Mouse (Mus musculus) midbrain, postnatal 0 days (tissue): ENCODE results near the gene Cntrob. TPM values are rescaled to one million over a fixed set of nuclear protein-coding genes. Genes with fewer than 3 reads are reported as not detected.

Experiments used
- ATAC-seq: fragments of 200-750 bp; cut with Nextera tagmentation; 2 replicates; pipeline ENCODE4 v1.8.0; 2017; ENCODE audit warnings: moderate number of reproducible peaks, mild to moderate bottlenecking, moderate TSS enrichment, moderate library complexity; ENCODE audit not compliant: low FRiP score
- DNase-seq: peaks from one replicate; pipeline ENCODE4 v3.0.0-alpha.2; 2015; ENCODE audit warnings: low spot score
- H3K27ac ChIP-seq: fragments of 300-500 bp; sonication (generic); 2 replicates; pipeline ENCODE4 v1.5.1; 2014; ENCODE audit warnings: low read depth, mild to moderate bottlenecking, low read length, mixed read lengths
- H3K27me3 ChIP-seq: fragments of 300-500 bp; sonication (generic); 2 replicates; pipeline ENCODE4 v1.6.1; 2014; ENCODE audit warnings: low read length, control low read depth, mixed read lengths; ENCODE audit not compliant: insufficient read depth
- H3K36me3 ChIP-seq: fragments of 300-500 bp; sonication (generic); 2 replicates; pipeline ENCODE4 v1.6.1; 2014; ENCODE audit warnings: low read length, control low read depth, mixed read lengths; ENCODE audit not compliant: insufficient read depth
- H3K4me1 ChIP-seq: fragments of 300-500 bp; sonication (generic); 2 replicates; pipeline ENCODE4 v1.6.1; 2014; ENCODE audit warnings: mild to moderate bottlenecking, control low read depth, antibody characterized with exemption, low read length, mixed read lengths; ENCODE audit not compliant: insufficient read depth
- H3K4me2 ChIP-seq: fragments of 300-500 bp; sonication (generic); 2 replicates; pipeline ENCODE4 v1.6.1; 2014; ENCODE audit warnings: low read depth, mild to moderate bottlenecking, low read length, mixed read lengths; ENCODE audit not compliant: poor library complexity, severe bottlenecking
- H3K4me3 ChIP-seq: fragments of 300-500 bp; sonication (generic); 2 replicates; pipeline ENCODE4 v1.5.1; 2014; ENCODE audit warnings: low read depth, mild to moderate bottlenecking, low read length, moderate library complexity
- H3K9ac ChIP-seq: fragments of 300-500 bp; sonication (generic); replicated peaks from 2 replicates; pipeline ENCODE4 v1.6.1; 2014; ENCODE audit warnings: mild to moderate bottlenecking, low read length, moderate library complexity, mixed read lengths; ENCODE audit not compliant: poor library complexity, severe bottlenecking
- H3K9me3 ChIP-seq: fragments of 300-500 bp; sonication (generic); 2 replicates; pipeline ENCODE4 v1.6.1; 2016; ENCODE audit warnings: low read length, control low read depth
- CTCF ChIP-seq: IDR thresholded peaks from 2 replicates; pipeline ENCODE4 v1.5.1; 2016; ENCODE audit warnings: antibody characterized with exemption, mild to moderate bottlenecking
- WGBS: fragments of 180-500 bp; shearing (Covaris S2); extraction: QIAGEN DNeasy Blood & Tissue Kit; methylation state at CpG from one replicate; pipeline ENCODE4 v1.1.7; 2014; 5-methylcytosine and 5-hydroxymethylcytosine counted together
- polyA plus RNA-seq: library from polyadenylated mRNA; unstranded; fragments of >200 nt; fragmentation: Nextera tagmentation; extraction: Ambion mirVana; gene quantifications from 2 replicates; pipeline ENCODE4 v1.2.1, GENCODE M21; 2015
- total RNA-seq: library from RNA; depleted of rRNA; stranded (reverse); fragments of >200 nt; gene quantifications from 2 replicates; pipeline ENCODE4 v1.2.3, GENCODE M21; 2014; rRNA removed

The Cntrob gene
- total and polyA plus RNA-seq, 2 experiments from 2014 or later: 13.6 to 16.2 TPM

DNA sequence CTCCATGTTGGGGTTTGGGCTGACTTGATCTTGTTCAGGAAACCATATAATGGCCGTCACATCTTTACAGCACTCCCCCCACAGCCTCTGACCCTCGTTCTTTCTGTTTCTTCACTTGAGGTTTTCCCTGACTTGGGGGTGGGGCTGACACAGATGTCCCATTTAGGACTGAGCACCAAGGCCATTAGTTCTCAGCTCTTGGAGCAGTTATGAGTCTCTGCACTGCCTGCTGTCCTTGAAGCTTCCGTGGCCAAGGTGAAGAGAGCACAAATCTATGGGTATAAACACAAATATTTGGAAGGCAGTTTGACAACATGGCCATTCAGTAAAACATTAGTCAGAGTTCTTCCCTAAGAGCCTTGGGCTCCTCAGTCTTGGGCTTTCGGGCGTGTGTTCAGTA is 73.5 kb downstream of the Cntrob start:
- Histone ChIP-seq H3K4me3 (no peak overlapping the region), H3K27me3 (no peaks in the 10 kb centered on the region)

More for the DNA sequence above, 73.5 kb downstream of the Cntrob start:
- ATAC-seq (no peak), DNase-seq (no peak)
- Histone ChIP-seq H3K9ac (no peak overlapping the region), H3K4me1 (no peaks in the 10 kb centered on the region), H3K27ac (no peak overlapping the region), H3K36me3 (no peaks in the 10 kb centered on the region), H3K4me2 (no peak overlapping the region), H3K9me3 (no peaks in the 10 kb centered on the region)
- no peak for TF ChIP-seq CTCF
- 83% methylated on average over 5 of the region's 5 CpGs for WGBS

Other genes starting within 250 kb of the Cntrob start
- gene Vamp2, start 235.3 kb downstream of the Cntrob start, total RNA-seq: 144 and 157 TPM in 2 replicates
- 591 and 600 TPM in 2 replicates for gene Vamp2, start 235.3 kb downstream of the Cntrob start, polyA plus RNA-seq
- gene Per1, start 228.6 kb downstream of the Cntrob start, total RNA-seq: 28.5 and 47.1 TPM in 2 replicates
- gene Per1, start 228.6 kb downstream of the Cntrob start, polyA plus RNA-seq: 11.8 and 15.4 TPM in 2 replicates
- 1.2 and 2.1 TPM in 2 replicates for gene Hes7, start 203.4 kb downstream of the Cntrob start, total RNA-seq
- 1.7 and 2.0 TPM in 2 replicates for gene Hes7, start 203.4 kb downstream of the Cntrob start, polyA plus RNA-seq
- 1.0 and 1.6 TPM in 2 replicates for gene 9130213A22Rik, start 201.2 kb downstream of the Cntrob start, total RNA-seq
- 1.2 and 1.4 TPM in 2 replicates for gene 9130213A22Rik, start 201.2 kb downstream of the Cntrob start, polyA plus RNA-seq
- gene Aloxe3, start 197.9 kb downstream of the Cntrob start, total RNA-seq: 16.3 and 19.4 TPM in 2 replicates
- gene Aloxe3, start 197.9 kb downstream of the Cntrob start, polyA plus RNA-seq: 17.8 and 21.4 TPM in 2 replicates
- 1.0 and 1.5 TPM in 2 replicates for gene Alox12b, start 166.8 kb downstream of the Cntrob start, total RNA-seq
- 0.67 and 0.91 TPM in 2 replicates for gene Alox12b, start 166.8 kb downstream of the Cntrob start, polyA plus RNA-seq
- gene Alox8, start 125.9 kb downstream of the Cntrob start, total RNA-seq: 3.5 and 4.1 TPM in 2 replicates
- 2.0 and 2.1 TPM in 2 replicates for gene Alox8, start 125.9 kb downstream of the Cntrob start, polyA plus RNA-seq
- 1.3 and 1.4 TPM in 2 replicates for gene Gucy2e, start 86.7 kb downstream of the Cntrob start, total RNA-seq
- gene Gucy2e, start 86.7 kb downstream of the Cntrob start, polyA plus RNA-seq: 0.97 and 1.0 TPM in 2 replicates
- 128 and 205 TPM in 2 replicates for gene Trappc1, start 205 bp upstream of the Cntrob start, total RNA-seq
- gene Trappc1, start 205 bp upstream of the Cntrob start, polyA plus RNA-seq: 161 and 177 TPM in 2 replicates
- gene Kcnab3, start 2.5 kb upstream of the Cntrob start, total RNA-seq: 3.2 and 7.6 TPM in 2 replicates
- 5.4 and 5.6 TPM in 2 replicates for gene Kcnab3, start 2.5 kb upstream of the Cntrob start, polyA plus RNA-seq
- 245 and 310 TPM in 2 replicates for gene Rnf227, start 16.7 kb upstream of the Cntrob start, total RNA-seq
- gene Rnf227, start 16.7 kb upstream of the Cntrob start, polyA plus RNA-seq: 382 and 383 TPM in 2 replicates
- gene Chd3, start 45.6 kb upstream of the Cntrob start, total RNA-seq: 284 and 298 TPM in 2 replicates
- gene Chd3, start 45.6 kb upstream of the Cntrob start, polyA plus RNA-seq: 51.6 and 58.9 TPM in 2 replicates
- gene Naa38, start 71.7 kb upstream of the Cntrob start, total RNA-seq: 32.6 and 95.9 TPM in 2 replicates
- 120 and 147 TPM in 2 replicates for gene Naa38, start 71.7 kb upstream of the Cntrob start, polyA plus RNA-seq
- 16.5 and 22.6 TPM in 2 replicates for gene Cyb5d1, start 71.9 kb upstream of the Cntrob start, total RNA-seq
- gene Cyb5d1, start 71.9 kb upstream of the Cntrob start, polyA plus RNA-seq: 18.2 and 18.8 TPM in 2 replicates
- gene Tmem88, start 74.5 kb upstream of the Cntrob start, total RNA-seq: 4.4 and 5.7 TPM in 2 replicates
- gene Tmem88, start 74.5 kb upstream of the Cntrob start, polyA plus RNA-seq: 5.8 and 6.3 TPM in 2 replicates
- 12.1 and 14.5 TPM in 2 replicates for gene Kdm6b, start 89.9 kb upstream of the Cntrob start, total RNA-seq
- gene Kdm6b, start 89.9 kb upstream of the Cntrob start, polyA plus RNA-seq: 18.9 and 22.7 TPM in 2 replicates
- gene Dnah2, start 225.3 kb upstream of the Cntrob start, total RNA-seq: 9.5 and 12.5 TPM in 2 replicates
- gene Dnah2, start 225.3 kb upstream of the Cntrob start, polyA plus RNA-seq: 3.9 and 4.1 TPM in 2 replicates
- gene Efnb3, start 236.4 kb upstream of the Cntrob start, total RNA-seq: 145 and 155 TPM in 2 replicates
- gene Efnb3, start 236.4 kb upstream of the Cntrob start, polyA plus RNA-seq: 151 and 166 TPM in 2 replicates